Mouse (Mus musculus): ENCODE measurements around the gene Ftsj3.
A peak's percentile ranks its signal among the peaks of the same experiment; 100 is the strongest.

The Ftsj3 gene

DNA sequence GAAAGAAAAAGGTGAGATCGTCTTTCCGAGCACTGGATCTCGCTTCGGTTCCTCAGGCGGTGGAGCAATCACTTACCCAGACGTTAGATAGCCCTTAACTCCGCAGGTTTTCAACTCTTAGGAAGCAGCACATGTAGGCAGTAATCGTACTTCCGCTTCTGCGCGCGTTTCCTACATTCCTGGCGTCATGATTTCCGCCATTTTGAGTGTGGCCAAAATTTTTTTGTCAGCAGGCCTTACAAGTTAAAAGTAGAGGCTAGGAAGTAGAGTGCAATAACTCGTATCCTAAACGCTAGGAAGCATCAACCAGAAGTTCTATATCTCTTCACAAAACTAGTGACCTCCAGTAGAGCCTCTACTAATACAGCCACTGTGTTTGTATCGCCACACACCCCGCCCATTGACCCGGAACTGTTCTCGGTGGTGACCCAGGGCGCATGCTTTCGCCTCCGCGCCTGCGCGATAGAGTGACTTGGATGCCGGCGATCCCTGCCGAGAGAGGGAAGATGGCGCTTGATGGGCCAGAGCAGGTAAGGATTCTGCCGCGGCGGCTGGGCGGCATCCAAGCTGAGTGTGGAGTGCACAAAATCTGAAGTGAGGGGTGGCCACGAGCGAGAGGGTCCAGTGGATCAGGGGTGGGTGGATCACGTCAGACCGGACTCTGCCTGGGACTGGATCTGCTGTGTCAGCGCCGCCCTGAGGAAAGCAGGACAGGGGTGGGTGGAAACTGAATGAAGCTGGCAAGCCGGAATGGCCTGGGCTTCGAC is at the start of gene Ftsj3, which contains the start of gene Psmc5:
TSS of gene Ftsj3 (minus strand) at position 395 of the 767 bp plus-strand sequence.
TSS of gene Psmc5 (plus strand) at position 470 of the 767 bp plus-strand sequence.
- DNase-seq, result peak; percentile 98 to 99

DNA sequence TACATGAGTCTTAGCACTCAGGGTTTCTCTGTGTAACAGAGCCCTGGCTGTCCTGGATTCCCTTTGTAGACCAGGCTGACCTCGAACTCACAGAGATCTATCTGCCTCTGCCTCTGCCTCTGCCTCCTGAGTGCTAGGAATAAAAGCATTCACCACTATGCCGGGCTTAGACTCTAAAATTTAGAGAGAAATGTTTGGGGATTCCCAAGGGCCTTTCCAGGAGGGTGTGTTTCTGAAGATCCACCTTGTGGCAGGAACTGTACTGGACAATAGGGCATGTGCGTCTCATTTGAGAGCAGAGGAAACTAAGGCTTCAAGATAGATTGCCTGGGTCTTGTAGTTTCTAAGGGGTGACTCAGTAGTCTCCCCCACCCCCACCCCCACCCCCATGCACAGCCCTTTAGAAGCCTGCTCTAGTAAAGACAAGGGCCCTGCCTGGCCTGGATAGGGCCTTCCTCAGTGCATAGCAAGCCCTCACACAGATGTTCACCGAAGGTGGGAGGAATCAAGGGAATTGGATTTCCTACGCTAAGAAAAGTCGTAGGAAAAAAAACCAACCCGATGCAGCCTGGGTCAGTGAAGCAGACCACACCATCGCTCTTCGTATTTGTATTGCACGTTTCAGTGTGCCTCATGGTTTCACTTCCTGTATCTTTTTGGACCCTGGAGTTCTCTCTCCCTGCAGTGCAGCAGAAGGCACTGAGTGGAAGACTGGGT is 49.6 kb upstream of the Ftsj3 start:
- no peak for DNase-seq

DNA sequence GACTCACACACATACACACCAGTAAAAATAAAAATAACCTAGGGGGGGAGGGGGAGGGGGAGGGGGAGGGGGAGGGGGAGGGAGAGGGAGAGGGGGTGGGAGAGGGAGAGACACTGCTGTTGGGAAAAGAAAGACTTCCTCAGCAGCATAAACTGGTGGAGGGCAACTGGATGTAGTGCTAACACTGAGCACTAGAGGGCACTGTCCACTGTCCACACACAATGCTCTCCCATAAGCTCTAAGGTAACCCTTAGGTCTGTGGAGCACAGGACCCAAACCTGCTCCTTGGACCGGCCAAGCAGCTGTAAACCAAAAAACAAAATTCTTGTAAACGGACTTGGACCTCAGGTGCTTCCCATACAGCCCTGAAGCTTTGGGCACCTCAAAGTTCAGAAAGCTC is 46.8 kb upstream of the Ftsj3 start:
- peak; percentile 73 to 84 for DNase-seq

DNA sequence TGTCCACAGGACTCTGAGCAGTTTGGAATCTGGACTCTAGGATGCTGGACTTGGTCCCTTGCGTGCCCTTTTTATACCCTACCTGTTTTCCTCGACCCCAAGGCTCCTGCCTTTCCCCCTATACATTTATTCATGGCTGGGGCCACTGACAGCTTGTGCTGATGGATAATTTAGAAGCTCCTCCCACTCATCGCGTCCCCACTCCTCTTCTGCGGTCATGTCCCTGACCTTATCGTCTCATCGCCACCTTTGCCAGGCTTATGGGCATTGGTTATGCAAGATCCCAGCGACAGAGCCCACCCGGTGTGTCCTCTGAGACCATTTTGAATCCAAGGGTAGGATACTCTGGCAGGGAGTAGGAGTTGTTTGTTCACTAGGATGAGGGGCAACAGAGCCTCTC is 45.9 kb upstream of the Ftsj3 start, which contains the start of gene Gh:
TSS of gene Gh (minus strand) at position 101 of the 400 bp plus-strand sequence.
- no peak for DNase-seq

DNA sequence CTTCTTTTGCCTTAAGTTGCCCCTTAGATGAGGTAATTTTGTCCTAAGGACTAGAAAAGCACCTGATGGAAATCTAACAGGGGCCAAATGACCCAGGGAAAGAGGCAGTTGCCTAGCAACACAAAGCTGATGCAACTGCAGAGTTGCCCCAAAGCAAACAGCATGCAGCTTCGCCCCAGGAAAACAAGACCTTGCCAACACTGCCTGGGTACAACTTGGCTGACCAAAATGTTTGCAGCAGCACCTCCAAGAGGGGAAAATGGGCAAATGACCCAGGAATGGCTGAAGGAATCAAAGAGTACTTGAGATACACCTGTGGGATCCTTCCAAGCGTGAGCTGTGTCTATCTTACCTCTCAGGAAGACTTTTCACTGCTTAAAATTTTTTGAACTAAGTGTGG is 36.0 kb upstream of the Ftsj3 start:
- peak; percentile 82 to 89 for DNase-seq

DNA sequence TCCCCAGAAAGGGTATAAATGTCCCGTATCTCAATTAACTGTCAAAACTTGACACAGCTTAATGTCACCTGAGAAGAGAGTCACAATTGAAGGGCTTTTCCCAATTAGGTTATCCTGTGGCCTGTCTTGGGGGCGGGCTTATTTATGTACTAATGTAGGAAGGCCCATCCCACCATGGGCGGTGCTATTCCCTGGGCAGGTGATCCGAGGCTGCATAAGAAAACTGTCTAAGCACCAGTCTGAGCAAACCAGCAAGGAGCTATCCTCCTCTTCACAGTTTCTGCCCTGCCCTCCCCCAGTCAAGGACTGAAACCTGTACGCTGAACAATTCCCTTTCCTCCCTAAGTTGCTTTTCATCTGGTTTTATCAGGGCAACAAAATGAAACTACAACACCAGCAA is 34.5 kb upstream of the Ftsj3 start:
- no peak for DNase-seq

DNA sequence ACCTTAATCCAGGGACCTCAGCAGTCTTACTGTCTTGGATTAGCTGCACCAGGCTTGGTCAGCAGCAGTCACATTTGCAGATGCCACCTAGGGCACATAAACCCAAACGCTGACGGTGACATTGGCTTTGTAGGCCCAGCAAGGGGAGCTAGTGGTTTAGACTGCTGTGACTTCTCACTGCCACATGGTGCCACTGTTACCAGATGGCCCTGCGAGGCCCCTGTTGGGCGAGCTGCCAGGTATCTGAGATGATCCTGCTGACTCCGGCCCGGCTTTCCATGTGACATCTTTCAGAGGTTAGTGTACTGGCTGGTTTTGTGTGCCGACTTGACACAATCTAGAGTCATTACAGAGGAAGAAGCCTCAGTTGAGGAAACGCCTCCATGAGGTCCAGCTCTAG is 33.5 kb upstream of the Ftsj3 start:
- DNase-seq, result peak; percentile 94 to 96

DNA sequence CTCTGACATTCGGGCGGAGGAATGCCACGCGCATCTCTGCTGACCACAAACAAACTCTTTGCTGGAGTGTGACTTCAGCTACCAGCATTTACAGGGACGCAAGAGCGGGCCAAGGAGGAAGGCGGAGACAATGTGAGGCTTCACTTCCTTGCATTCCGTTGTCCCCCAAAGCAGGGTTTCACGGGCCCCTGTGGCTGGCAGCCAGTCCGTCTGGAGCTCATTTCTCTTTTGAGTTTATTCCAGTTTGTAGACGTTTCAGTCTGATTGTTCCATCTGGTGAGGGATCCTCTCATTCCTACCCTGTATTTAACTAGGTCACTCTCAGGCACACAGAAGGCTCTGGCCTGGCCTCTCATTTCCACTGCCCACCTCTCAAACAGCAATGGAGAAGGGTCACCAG is 31.1 kb upstream of the Ftsj3 start:
- peak; percentile 86 for DNase-seq

DNA sequence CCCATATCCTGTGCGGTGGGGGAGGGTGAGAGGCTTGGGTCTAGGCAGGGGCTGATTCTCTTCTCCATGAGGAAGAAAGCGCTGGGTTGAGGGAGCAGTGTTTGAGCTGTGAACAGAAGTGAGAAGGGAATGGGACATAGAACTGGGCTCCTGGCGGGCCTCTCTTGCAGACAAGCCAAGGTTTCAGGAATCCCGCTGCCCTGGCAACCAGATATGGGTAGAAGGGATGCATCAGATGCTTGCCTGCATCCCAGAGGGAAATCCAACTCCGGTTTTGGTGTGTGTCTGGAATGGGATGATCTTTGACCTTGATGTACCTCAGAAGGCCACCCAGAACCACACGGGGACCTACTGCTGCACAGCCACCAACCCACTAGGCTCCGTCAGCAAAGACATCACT is 30.3 kb upstream of the Ftsj3 start:
- DNase-seq, result peak; percentile 55 to 57

DNA sequence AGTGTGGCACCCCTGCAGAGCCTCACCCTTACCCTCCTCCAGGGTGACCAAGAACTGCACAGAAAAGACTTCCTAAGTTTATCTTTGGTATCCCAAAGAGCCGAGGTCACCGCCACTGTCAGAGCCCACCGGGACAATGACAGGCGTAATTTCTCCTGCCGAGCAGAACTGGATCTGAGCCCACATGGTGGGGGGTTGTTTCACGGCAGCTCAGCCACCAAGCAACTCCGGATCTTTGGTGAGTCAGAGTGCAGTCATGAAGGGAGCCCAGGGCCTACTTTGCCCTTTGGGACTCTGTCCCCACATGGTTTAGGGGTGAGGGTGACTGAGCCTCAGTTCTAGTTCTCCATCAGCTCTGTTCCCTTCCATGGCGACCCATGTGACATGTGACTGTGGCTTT is 28.2 kb upstream of the Ftsj3 start:
- peak in 1 of 2 experiments; percentile 38 for DNase-seq

DNA sequence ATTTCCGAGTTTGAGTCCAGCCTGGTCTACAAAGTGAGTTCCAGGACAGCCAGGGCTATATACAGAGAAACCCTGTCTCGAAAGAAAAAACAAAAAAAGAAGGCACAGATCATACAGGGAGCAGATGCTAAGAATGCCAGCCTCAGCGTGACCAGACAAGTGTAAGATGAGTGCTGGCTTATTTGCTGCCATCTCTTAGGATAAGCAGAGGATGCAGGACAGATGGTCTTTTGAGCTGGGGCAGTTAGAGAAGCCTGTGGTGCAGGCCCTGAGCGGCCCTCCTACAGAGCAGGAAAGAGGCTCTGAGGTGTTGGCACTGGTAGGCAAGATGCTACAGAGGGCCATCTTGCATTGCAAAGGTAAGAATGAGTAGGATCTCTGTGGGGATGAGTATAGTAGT is 27.5 kb upstream of the Ftsj3 start:
- DNase-seq, result peak; percentile 57 to 65

DNA sequence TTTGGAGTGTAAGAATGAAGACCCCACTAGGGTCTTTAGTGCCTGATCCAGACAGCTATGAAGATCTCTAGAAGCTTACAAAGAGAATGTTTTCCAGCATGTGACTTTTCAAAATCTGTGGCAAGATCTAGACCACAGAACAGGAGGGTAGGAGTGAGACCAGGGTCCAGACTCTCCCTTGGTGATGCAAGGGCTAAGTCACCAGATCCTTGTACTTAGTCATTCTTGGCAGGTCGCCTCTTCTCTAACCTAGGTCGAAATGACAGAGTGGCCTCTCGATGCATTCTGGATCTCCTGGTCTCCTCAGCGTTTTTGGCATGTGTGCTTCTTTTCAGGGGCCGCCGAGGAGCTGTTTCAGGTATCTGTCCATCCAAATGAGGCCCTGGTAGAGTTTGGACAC is 26.6 kb upstream of the Ftsj3 start:
- peak in 1 of 2 experiments; percentile 22 for DNase-seq

DNA sequence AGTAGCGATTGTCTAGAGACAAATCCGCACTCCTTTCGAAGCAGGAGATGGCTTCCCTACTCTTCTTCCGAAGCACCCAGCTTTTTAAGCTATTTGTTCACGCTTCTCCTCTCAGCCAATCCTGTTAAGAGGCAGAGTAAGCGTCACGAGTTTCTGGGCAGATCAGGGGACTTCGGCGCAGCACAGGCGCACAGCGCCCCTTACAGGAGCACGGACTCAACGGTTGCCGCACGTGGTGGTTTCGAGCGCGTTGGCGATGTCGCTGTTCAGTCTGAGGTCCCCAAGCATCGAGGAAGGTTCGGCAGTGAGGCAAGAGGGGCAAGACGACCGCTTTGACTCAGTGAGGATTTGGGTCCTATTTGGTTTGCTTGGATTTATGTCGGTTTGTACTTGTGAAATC is 20.6 kb upstream of the Ftsj3 start, which contains the start of gene Tcam1:
TSS of gene Tcam1 (plus strand) at position 219 of the 400 bp plus-strand sequence.
- DNase-seq, result peak; percentile 96 to 97

DNA sequence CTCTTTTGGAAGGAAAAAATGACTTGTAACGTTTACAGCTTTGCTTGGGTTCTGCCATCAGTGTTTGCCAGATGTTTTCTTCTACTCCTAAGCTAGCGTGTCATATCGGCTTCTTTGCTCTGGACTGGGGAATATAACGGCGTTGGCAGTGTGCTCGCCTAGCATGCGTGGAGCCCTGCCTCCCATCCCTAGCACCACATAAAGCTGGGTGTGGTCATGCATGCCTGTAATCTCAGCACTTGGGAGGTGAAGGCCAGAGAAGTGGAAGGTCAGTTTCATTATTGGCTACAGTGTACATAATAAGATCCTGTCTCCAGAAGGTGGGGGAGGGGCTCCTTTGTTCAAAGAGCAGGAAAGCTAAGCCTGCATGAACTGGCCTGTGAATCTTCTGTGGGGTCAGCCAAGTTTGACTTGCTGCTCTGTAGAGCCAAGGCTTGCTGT is 19.1 kb upstream of the Ftsj3 start:
- peak in 1 of 2 experiments; percentile 25 for DNase-seq

DNA sequence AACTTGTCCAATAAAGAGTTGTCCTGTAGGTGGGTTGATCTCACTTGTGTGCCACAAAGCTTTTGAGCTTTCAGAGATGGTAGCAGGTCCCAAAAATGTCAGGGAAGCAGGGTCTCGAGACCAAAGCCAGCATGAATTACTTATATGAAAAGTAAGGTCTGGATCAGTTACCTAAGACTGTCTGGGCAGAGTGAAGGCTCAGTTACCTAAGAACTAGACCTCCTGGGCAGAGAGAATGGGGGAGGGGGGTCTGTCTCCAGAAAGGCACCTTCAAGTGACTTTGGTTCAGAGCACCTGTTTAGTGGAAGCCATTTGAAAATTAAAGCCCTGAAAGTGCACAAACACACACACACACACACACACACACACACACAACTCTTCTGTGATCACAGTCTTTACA is 18.5 kb upstream of the Ftsj3 start:
- no peak for DNase-seq

DNA sequence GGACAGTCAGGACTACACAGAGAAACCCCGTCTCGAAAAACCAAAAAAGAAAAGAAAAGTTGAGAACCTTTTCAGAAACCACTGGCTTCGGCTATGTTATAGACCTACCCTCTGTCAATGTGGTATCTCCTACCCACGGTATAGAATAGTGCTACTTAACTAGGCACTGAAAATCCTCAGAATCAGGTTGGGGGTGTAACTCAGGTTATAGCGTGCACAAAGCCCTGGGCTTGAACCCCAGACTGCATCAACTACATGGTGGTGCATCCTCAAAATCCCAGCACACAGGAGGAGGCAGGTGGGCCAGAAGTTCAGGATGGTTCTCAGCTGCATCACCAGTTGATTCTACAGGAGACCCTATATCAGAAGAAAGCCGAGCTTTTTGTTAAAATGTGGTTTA is 17.9 kb upstream of the Ftsj3 start:
- no peak for DNase-seq

DNA sequence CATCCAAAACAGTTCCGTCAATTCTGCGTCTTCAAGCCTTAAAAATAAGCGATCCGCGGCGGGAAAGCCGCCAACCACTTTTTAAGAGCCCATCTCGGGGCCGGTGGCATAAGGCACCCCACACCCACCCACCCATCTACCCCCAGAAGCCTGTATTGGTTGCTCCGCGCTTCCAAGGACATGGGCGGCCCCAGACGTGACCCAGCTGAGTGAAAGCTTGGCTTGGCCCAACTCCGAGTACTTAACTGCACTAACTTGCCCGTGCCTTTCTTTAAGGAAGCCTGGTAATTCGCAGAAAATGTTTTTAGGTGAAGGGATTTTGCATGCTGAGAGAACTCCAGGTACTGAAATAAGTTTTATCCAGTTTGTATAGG is 17.4 kb upstream of the Ftsj3 start:
- DNase-seq, result no peak

DNA sequence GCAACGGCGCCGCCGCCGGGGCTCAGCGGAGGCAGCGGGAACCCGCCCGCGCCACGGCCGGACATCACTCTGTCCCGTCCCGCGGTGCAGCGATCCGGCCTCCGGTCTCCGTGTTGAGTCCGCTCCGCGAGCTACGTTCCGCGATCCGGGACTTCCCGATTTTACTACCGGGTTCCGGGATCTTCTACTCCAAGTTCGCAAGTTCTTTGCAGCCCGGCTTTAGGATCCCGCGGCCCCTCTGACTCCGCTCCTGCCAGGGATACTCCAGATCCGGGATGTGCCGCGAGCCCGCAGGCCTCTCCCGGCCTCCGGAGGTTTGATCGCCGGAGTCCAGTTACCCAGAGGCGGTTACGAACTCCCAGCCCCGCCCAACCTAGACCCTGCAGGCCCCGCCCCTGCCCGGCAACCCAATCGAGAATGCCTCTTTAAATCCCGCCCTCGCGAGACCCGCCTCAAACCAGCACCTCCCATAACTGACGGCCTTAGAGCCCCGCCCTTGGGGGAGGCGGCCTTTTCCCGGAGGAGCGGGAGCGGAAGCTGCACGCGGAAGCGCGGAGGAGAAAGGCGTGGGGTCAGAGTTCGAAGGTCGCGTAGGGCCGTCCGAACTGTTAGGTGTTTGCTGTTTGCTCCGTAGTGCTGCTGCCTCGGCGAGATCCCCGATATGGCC is 16.9 kb upstream of the Ftsj3 start, which contains the start of gene Smarcd2:
TSS of gene Smarcd2 (minus strand) at position 329 of the 667 bp plus-strand sequence.
- peak; percentile 99 for DNase-seq

DNA sequence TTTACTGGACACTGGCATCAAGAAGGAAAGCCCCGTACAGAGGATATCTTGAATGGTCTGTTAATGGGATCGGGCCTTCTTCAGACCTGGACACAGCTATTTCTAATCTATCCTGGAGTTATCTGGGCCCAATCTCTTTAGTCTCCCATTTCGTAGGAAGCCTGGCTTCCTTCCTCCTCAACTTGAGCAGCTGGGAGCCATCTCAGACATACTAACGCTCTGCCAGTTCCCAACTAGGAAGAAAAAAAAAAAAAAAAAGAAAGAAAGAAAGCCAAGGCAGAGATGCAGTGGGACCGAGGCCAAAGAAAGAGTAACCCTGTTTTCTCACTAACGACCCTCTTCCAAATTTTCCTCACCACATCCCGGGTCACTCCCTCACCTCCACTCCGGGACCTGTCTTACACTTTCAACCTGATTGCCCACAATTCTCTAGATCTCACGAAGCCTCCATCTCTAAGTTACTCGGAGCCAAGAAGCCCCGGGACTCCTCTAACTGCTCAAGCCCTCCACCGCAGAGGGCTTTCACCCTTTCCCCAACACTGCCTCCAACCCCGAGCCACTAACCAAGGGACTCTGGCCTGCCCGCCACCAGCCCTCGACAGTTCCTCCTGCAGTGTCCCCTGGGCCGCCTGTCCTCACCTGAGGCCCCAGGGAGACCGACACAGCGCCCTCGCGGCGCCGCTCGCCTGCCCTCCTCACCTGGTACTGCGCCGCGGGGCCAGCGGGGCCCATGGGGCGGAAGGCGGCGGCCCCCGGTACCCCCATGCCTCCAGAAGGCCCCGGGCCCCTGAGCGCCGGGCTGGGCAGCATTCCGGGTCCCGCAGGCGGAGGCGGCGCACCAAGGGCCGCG is 16.1 kb upstream of the Ftsj3 start:
- no peak for DNase-seq

DNA sequence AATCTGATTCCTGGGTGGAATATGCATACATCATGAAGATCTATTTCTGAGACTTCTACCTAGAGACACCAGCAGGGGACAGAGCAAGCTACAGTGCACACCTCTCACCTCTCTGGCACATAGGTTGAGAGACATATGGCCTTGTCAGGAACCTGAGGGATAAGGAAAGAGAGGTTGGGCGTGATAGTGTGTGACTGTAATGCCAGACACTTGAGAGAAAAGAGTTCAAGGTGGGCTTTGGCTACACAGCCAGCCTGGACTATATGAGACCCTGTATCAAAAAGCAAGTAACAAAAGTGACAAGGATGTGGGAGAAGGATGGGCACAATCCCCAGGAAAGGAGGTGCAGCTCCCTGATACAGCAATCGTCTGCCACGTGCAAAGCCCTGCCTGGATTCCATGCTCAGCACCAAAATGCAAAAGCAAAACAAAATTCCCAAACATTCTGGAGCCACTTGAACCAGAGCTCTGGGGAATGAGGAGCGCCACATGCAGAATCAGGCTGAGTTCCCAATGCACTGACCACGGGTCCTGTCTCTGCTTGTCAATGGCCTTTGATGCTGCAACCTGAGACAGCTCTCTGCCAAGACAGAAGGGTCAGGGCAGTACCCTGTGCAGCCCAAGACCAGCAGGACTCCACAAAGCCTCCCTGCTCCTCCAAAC is 15.4 kb upstream of the Ftsj3 start:
- peak; percentile 62 to 71 for DNase-seq

DNA sequence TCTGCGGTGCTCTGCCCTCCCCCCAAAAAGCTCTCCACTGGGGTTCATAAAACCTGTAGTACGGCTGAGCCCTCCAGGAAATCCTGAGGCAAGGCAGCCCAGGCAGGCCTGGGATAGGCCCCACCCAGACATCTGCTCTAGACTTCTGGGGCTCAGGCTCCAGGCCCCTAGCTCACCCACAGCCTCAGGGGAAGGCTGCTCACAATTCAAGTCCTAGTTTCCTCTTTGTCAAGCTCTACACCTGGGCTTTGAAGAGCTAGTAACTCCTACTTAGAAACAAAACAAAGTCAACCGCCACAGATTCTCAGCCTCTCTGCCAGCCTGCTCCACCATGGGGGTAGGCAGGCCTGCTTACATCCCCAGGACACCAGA is 13.2 kb upstream of the Ftsj3 start:
- peak; percentile 69 to 73 for DNase-seq

All from cerebellum, postnatal 25 days (tissue).